Mouse (Mus musculus) mouse trophoblast stem cell (cell line): ENCODE data around the gene Macrod1.

Experiments used
- in situ Hi-C, 2 experiments: fragments of 300-500 bp; cut with MseI, MboI; formaldehyde crosslinking; loops; 2 replicates in 1 of 2; 3 replicates in 1 of 2; pipeline ENCODE4 v1.15.1; 2025

Macrod1 gene

DNA sequence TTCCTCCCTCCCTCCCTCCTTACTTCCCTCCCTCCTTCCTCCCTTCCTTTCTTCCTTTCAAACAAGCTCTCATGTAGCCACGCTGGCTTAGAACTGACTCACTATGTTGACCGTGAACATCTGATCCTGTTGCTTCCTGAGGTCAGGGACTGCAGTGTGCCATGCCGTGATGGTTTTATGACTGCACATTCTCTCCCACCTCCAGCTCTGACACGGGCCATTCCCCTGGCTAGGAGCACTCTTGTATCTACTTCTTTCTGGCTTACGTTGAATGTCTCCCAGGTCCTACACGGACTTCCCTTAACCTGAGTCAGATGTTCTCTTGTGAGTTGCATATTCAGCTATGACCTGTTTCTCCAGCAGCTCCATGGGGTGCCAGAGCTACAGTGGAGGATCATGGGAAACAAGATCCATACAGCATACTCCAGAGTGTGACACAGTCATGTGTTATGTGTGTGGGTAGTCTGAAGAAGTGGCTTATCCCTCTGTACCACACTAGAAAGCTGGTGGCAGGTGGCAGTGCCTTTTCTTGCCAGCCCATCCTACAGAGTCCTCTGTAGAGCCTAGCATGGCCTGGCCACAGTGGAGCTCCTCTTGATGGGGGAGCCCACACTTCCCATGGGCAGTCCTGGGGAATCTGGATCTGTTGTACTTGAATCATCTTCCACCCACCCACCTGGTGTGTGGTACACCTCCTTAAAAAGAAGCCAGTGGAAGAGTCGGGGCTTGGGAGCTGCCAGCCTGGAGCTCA is 25.1 kb downstream of the Macrod1 start:
- in situ Hi-C loops = no loop called here

GRCm38 (mm10) chr19:7083035-7083794 is 26.6 kb downstream of the Macrod1 start:
- in situ Hi-C loops = no loop called here

DNA sequence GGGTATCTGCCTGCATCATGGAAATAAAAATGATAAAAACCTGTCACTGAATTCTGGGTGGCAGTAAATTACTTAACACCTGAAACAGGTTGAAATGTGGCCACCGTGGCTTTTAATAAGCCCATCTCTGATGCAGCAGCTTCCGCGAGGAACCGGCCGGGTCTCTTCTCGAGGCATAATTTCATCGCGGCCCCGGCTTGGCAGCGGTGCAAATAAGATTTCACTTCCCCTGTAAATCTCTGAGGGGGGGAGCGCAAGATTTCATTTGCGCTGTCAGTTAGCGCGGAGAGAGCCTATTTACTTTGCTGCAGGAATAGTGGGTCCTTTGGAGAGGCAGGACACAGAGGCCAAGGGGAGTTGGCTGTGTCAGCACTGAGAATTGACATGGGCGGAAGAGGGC is 28.1 kb downstream of the Macrod1 start:
- in situ Hi-C loops = no loop called here

- in situ Hi-C loops = no loop called here
Measured at GRCm38 (mm10) chr19:7088558-7088957, 31.9 kb downstream of the Macrod1 start.

DNA sequence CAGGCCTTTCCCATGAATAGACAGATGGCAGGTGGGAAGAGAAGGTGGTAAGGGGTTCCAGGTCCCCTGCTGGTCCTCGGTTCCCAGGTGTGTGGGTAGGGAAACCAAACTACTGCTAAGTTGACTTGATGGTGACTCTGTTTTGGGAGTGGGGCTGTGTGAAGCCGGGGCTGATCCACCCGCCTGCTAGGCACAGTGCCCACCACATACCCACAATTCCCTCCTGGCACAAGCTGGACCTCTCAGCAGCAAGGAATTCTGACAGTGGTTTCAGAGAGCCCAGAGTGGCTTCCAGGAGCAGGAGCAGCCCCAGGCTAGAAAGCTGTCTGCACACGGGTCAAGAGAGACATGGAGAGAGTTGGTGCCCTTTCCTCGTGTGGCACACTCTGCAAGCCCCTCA is 32.4 kb downstream of the Macrod1 start:
- in situ Hi-C loops = no loop called here

DNA sequence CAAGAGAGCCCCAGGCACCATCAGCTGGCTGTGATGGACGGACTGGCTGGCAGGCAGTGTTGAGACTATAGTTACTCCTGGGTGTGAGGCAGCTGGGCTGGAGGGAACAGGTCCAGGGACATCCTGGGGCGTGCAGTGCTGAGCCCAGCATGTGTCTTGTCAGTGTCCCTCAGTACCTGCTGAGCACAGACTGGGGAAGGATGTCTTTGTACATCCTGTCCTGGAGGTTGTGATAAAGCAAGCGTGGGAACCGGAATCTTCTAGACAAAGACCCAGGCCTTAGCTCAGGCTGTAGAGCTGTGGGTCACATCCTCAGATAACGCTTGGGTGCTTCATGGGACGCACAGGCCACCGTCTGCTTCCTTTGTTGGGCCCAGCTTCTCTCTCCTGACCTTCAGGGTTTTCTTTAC is 33.2 kb downstream of the Macrod1 start:
- in situ Hi-C loops = no loop called here

DNA sequence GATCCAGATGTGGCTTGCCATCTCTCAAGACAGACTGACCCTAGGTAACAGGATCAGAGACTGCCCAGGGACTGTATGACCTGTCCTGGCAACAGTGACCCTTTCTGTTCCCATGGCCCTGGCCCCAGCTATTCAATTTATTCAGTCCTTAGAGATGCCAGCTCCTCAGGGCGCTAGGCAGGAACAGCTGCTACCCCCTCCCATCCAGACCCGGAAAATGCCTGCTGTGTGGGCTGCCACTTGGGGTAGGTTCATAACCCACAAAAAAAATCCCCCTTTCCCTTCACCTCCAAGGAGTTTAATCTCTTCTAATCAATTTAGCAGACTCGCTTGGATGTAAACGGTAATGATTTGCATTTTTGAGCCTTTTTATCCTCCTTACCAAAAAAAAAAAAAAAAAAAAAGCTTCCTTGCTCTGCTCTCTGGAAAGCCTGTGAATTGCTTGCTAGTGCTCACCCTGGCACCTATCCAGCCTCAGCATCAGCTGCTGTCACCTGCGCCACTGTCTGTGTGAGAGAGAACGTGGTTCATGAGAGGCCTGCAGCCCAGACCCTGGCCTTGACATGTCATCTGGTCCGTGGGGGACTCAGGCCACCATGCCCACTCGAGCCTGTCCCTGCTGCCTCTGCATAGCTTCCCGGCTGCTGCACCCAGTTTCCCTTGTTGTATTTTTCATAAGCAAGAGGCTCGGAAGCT is 33.9 kb downstream of the Macrod1 start:
- in situ Hi-C loops = no loop called here

DNA sequence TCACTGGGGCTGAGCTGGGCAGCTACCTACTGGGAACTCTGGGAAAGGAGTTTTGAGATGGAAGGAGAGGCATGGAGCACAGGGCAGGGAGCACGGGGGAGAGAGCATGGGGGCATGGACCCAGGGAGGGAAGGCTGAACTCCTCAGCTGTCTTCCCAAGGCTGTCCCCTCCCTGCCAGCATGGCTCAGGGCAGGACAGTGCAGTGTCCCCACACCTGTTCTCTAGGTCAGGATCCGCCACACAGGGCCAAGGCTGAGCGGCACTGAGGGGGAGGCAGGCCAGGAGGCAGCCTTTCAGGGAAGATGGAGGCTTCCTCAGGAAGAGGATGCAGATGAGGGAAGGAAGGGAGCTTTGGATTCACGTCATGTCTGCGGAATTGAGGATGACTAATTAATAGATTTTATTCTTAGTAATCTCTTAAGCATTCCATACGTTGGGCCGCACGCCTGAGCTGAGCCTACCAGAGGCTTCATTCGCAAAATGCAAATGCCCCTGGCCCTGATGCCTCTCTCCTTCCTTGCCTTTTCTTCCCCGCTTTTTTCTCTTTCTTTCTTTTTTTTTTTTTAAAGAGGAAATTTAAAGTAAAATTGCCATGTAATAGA is 34.9 kb downstream of the Macrod1 start:
- in situ Hi-C loops = no loop called here

- in situ Hi-C loops = no loop called here
Measured at GRCm38 (mm10) chr19:7092756-7093155, 36.1 kb downstream of the Macrod1 start.

DNA sequence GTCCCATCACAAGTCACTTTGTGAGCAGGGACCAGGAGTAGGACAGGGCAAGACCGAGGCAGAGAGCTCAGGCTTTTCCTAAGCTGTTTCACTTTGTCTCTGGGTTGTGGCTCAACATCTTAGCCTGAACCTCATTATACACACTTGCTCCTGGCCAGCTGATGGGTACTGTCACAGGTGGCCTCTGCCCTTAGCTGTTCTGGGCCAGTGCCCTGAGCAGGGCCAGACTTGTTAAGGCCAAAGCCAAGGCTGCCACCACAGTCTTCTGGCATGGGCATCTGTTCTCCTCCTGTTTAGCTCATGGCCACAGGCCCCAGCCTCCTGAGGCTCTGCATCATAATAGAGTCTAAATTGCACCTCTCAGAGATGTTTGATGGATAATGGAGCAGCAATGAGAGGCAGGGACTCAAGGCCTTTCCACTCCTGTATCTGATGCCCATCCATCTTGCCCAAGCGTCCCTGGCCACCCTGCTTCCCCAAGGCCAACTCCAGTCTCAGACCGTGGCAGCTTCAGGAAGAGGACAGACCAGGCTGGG is 43.1 kb downstream of the Macrod1 start:
- in situ Hi-C loops = no loop called here

GRCm38 (mm10) chr19:7102039-7102438 is 45.4 kb downstream of the Macrod1 start:
- in situ Hi-C loops = no loop called here

DNA sequence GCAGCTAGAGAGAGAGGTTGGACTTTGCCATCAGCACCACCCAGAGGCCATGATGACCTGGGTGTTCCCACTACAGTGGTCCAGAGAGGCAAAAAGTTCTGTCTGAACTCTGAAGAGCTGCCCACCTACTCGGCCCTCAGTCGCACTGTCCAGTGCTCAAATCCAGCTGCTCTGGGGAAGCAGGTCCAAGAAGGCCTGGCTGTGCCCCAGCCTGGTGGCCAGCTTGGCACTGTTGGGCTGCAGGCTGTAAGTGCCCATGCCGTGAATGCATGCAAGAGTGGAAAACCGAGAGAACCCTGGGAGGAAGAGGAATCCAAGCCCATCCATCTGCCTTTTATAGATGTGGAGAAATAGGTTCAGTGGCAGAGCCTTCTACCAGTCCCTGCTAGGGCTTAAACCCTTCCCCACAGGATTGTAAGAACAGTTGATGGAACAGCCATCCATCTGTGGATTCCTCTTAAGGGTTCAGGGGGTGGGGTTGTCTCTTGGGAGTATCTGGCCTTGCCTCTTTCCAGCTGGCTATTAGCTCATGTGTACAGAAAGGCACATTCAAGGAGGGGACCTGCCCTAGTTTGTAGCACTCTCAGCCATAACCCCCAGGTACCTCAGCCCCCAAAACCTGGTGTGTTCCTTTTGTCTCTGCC is 46.9 kb downstream of the Macrod1 start:
- in situ Hi-C loops = no loop called here

GRCm38 (mm10) chr19:7103993-7104401 is 47.4 kb downstream of the Macrod1 start:
- in situ Hi-C loops = no loop called here

GRCm38 (mm10) chr19:7105544-7105943 is 48.9 kb downstream of the Macrod1 start, which contains the start of gene Flrt1:
TSS of gene Flrt1 (minus strand) at chr19:7105729.
- in situ Hi-C loops = no loop called here

- in situ Hi-C loops = no loop called here
Measured at GRCm38 (mm10) chr19:7106566-7106965, 50.0 kb downstream of the Macrod1 start.

- in situ Hi-C loops = no loop called here
Measured at GRCm38 (mm10) chr19:7107174-7107573, 50.6 kb downstream of the Macrod1 start.

DNA sequence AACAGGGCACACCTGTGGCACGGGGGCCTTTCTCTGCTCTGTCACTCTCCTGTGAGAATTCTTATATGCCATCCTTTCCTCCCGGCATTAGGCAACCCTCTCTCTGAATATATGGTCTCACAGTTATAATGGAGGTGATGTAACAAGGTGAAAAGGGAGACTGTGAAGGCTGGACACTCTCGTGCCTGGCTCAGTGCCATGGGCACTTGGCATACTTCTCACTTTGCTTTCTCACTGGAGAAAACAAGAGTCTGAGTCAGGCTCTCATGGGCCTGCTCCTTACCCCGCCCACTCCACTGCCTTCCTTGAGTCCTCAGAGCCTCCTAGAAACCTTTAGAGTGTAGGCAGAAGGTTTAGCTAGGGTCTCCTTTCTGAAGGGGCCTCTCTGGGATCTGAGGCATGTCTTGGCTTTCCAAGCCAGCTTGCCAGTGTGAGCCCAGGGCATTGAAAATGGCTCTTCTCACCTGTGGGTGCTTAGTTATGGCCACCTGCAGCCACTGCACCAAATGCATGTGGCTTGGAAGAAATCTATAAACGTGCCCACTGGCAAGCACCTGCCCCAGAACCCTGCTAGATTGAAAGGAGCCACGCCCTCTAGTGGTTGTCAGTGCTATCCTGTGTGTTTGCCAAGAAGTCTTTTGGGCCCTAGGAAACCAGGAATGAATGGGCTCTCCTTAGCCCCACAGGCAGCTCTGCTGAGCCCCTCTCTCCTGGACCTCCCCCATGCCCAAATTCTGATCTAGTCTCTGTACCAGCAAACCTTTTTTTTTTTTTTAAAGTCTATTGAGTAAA is 51.7 kb downstream of the Macrod1 start:
- in situ Hi-C loops = no loop called here

DNA sequence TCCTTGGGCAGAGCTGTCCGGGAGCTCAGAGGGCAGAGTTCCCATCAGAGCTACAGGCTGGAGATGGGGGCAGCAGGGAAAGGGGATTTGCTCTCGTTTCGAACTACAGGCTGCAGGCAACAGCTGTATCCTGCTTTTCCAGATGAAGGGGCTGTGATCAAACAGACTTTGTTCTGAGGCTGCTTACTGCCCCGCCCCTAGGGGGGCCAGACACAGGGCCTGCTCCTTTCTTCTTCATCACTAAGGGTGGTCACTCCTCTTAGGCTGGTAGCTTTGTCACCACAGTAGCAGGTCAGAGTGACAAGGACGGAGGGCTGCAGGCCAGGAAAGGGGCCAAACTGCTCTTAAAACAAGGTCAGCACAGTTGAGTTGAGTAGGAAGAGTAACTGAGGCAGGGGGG is 53.5 kb downstream of the Macrod1 start:
- in situ Hi-C loops = no loop called here

DNA sequence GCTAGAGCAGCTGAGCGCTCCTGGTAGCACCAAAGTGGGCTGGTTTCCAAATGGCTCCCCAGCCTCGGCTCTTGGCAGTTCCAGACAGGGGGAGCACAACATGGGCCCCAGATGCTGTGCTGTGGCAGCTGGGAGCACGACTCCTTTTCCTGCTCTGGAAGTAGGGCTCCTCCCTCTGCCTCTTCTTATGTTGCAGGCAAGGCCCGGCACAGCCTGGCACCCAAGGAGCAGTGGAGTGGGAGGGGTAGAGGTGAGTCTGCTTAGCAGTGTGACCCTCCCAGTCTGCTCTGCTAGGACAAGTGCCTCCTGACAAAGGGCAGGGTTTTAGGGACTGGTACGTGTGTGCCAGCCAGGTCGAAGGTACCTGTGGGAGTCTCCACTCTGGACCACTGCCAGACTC is 54.3 kb downstream of the Macrod1 start:
- in situ Hi-C loops = no loop called here

DNA sequence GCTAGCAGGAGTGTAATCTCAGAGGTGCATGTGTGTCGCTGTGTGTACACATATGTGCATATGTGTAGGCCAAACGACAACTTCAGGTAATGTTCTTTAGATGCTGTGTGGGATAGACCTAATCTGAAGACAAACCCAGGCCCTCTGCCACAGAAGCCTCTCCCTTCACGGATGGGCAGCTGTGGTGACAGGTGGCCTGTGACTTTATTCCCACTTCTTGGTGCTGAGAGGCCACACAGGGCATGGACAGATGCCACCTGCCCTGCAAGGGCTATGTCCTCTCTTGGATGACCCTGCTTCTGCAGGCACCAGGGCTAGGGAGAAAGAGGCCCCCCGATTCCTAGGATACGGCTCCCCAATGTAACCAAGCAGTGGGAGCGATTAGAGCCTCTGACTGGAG is 54.7 kb downstream of the Macrod1 start:
- in situ Hi-C loops = no loop called here

GRCm38 (mm10) chr19:7111710-7112109 is 55.1 kb downstream of the Macrod1 start:
- in situ Hi-C loops = no loop called here
